ENCODE assay signal across 22 mouse cellular contexts in genomic region chr13:99558216-99558906, GRCm38 (mm10). TPM values are rescaled to one million over a fixed set of nuclear protein-coding genes. Genes with fewer than 3 reads are reported as not detected.
DNase-seq lines count a peak whose midpoint lies in the region; ATAC-seq and TF ChIP-seq lines count a peak whose summit lies in the region.
"Had no signal": no experiment of that assay in that cellular context is flagged by ENCODE, and none has a peak within 500 bp of the region (broad histone marks: within the 10 kb centered on the region; RNA-seq: fewer than 3 reads in every experiment).

No protein-coding gene starts in this region.

- peaks cover 16% of the 10 kb centered on the region for H3K4me1 ChIP-seq in heart, embryonic 13.5 days
- peaks cover 29% of the 10 kb centered on the region for H3K4me1 ChIP-seq in midbrain, embryonic 13.5 days (replicated peaks)
- peaks cover 17% of the 10 kb centered on the region for H3K4me1 ChIP-seq in midbrain, embryonic 16.5 days (ENCODE audit: control insufficient read depth, insufficient read depth, low read length)
- no peaks in the 10 kb centered on the region for H3K4me1 ChIP-seq in intestine, embryonic 14.5 days (replicated peaks; ENCODE audit: control insufficient read depth, insufficient read depth, low read length)
- no peaks in the 10 kb centered on the region for H3K4me1 ChIP-seq in stomach, embryonic 15.5 days
- no peaks in the 10 kb centered on the region for H3K4me1 ChIP-seq in kidney, adult 2 months (ENCODE audit: control insufficient read depth, insufficient read depth, low read length)
- H3K4me1 ChIP-seq: megakaryocyte, embryonic 14.5 days had no signal

- H3K4me2 ChIP-seq in heart, embryonic 13.5 days = peak overlapping the region; percentile 6
- no peak overlapping the region for H3K4me2 ChIP-seq in midbrain, embryonic 13.5 days (replicated peaks)
- H3K4me2 ChIP-seq in midbrain, embryonic 16.5 days (ENCODE audit: low read length) = no peak overlapping the region
- H3K4me2 ChIP-seq in intestine, embryonic 14.5 days (ENCODE audit: low read length) = peak overlapping the region; percentile 35
- H3K4me2 ChIP-seq in stomach, embryonic 15.5 days = peak overlapping the region; percentile 5; the same call in 1 of the 2 replicates
- H3K4me2 ChIP-seq: forebrain, embryonic 12.5 days; neural tube, embryonic 13.5 days had no signal

- 57% methylated on average over 12 of the region's 12 CpGs for WGBS in heart, embryonic 13.5 days
- WGBS in midbrain, embryonic 13.5 days = 76% methylated on average over 12 of the region's 12 CpGs
- 75% methylated on average over 12 of the region's 12 CpGs for WGBS in midbrain, embryonic 16.5 days
- 65% methylated on average over 12 of the region's 12 CpGs for WGBS in intestine, embryonic 14.5 days
- WGBS in stomach, embryonic 15.5 days = 66% methylated on average over 12 of the region's 12 CpGs
- WGBS in kidney, adult 2 months = 76% methylated on average over 12 of the region's 12 CpGs

- DNase-seq in heart, postnatal 10 days = no peak
- DNase-seq in intestine, embryonic 14.5 days (ENCODE audit: low spot score) = no peak
- DNase-seq in cerebellum, adult 11 months = no peak
- DNase-seq in kidney, adult 2 months = no peak
- DNase-seq: adrenal gland, postnatal 10 days; cerebellum, postnatal 10 days; embryo, embryonic 11 days; heart, adult 2 months; heart, postnatal 36 days; liver; lung, postnatal 14 days; thymus, adult 2 months had no signal

- TF ChIP-seq POLR2A in kidney, adult 2 months (IDR thresholded peaks at IDR 0.05; ENCODE audit: low read depth, low read length) = no peak

- H3K36me3 ChIP-seq in heart, embryonic 13.5 days = no peaks in the 10 kb centered on the region
- H3K36me3 ChIP-seq in midbrain, embryonic 13.5 days = no peaks in the 10 kb centered on the region
- H3K36me3 ChIP-seq in midbrain, embryonic 16.5 days (ENCODE audit: control insufficient read depth, insufficient read depth, low read length) = no peaks in the 10 kb centered on the region
- H3K36me3 ChIP-seq in intestine, embryonic 14.5 days (ENCODE audit: control insufficient read depth, insufficient read depth, low read length) = no peaks in the 10 kb centered on the region
- H3K36me3 ChIP-seq in stomach, embryonic 15.5 days = no peaks in the 10 kb centered on the region
- H3K36me3 ChIP-seq in kidney, adult 2 months (ENCODE audit: control insufficient read depth, insufficient read depth, low read length) = no peaks in the 10 kb centered on the region
- H3K36me3 ChIP-seq: forebrain, embryonic 12.5 days; neural tube, embryonic 13.5 days had no signal

- H3K4me3 ChIP-seq in heart, embryonic 13.5 days = no peak overlapping the region
- H3K4me3 ChIP-seq in midbrain, embryonic 13.5 days (replicated peaks) = no peak overlapping the region
- H3K4me3 ChIP-seq in midbrain, embryonic 16.5 days (ENCODE audit: low read depth, low read length) = no peak overlapping the region
- 0 out of 2 replicates have a peak overlapping the region, but pooled peaks have one; percentile 10 for H3K4me3 ChIP-seq in intestine, embryonic 14.5 days (ENCODE audit: low read depth, low read length)
- no peak overlapping the region for H3K4me3 ChIP-seq in stomach, embryonic 15.5 days (replicated peaks)
- no peak overlapping the region for H3K4me3 ChIP-seq in kidney, adult 2 months (ENCODE audit: insufficient read depth, low read depth, low read length)
- H3K4me3 ChIP-seq: forebrain, embryonic 12.5 days; heart, adult 2 months; megakaryocyte, embryonic 14.5 days; neural tube, embryonic 13.5 days had no signal

- H3K9me3 ChIP-seq in heart, embryonic 13.5 days = no peaks in the 10 kb centered on the region
- no peaks in the 10 kb centered on the region for H3K9me3 ChIP-seq in midbrain, embryonic 13.5 days
- no peaks in the 10 kb centered on the region for H3K9me3 ChIP-seq in midbrain, embryonic 16.5 days (replicated peaks; ENCODE audit: control insufficient read depth, low read length, poor library complexity, severe bottlenecking)
- no peaks in the 10 kb centered on the region for H3K9me3 ChIP-seq in intestine, embryonic 14.5 days (ENCODE audit: control insufficient read depth, low read length)
- no peaks in the 10 kb centered on the region for H3K9me3 ChIP-seq in stomach, embryonic 15.5 days
- H3K9me3 ChIP-seq: forebrain, embryonic 12.5 days; neural tube, embryonic 13.5 days had no signal

- no peak for TF ChIP-seq CTCF in kidney, adult 2 months (conservative IDR thresholded peaks at IDR 0.05; ENCODE audit: insufficient read depth, insufficient read length, low read depth, low read length)

- H3K27me3 ChIP-seq in heart, embryonic 13.5 days (replicated peaks) = no peaks in the 10 kb centered on the region; the same call in 1 of the 2 replicates
- no peaks in the 10 kb centered on the region for H3K27me3 ChIP-seq in midbrain, embryonic 13.5 days
- H3K27me3 ChIP-seq in midbrain, embryonic 16.5 days (ENCODE audit: control insufficient read depth, insufficient read depth, low read depth, low read length) = no peaks in the 10 kb centered on the region
- no peaks in the 10 kb centered on the region for H3K27me3 ChIP-seq in intestine, embryonic 14.5 days (replicated peaks; ENCODE audit: control insufficient read depth, insufficient read depth, low read length)
- no peaks in the 10 kb centered on the region for H3K27me3 ChIP-seq in stomach, embryonic 15.5 days (replicated peaks)
- no peaks in the 10 kb centered on the region for H3K27me3 ChIP-seq in kidney, adult 2 months (replicated peaks; ENCODE audit: control insufficient read depth, insufficient read depth, low read length)
- H3K27me3 ChIP-seq: megakaryocyte, embryonic 14.5 days; neural tube, embryonic 13.5 days; Patski had no signal

- H3K27ac ChIP-seq in heart, embryonic 13.5 days (replicated peaks) = no peak overlapping the region
- no peak overlapping the region for H3K27ac ChIP-seq in midbrain, embryonic 13.5 days
- no peak overlapping the region for H3K27ac ChIP-seq in midbrain, embryonic 16.5 days (ENCODE audit: low read length)
- H3K27ac ChIP-seq in intestine, embryonic 14.5 days (ENCODE audit: low read depth) = no peak overlapping the region
- no peak overlapping the region for H3K27ac ChIP-seq in stomach, embryonic 15.5 days
- H3K27ac ChIP-seq in kidney, adult 2 months (ENCODE audit: insufficient read depth, low read depth, low read length) = no peak overlapping the region
- H3K27ac ChIP-seq: forebrain, embryonic 12.5 days; heart, adult 2 months; kidney, postnatal 0 days; neural tube, embryonic 13.5 days had no signal

- ATAC-seq in heart, embryonic 13.5 days (ENCODE audit: extremely low read depth, insufficient number of reproducible peaks, low FRiP score, low TSS enrichment) = no peak
- 0 out of 2 replicates have a peak, but pooled peaks have one; percentile 18 for ATAC-seq in midbrain, embryonic 13.5 days
- ATAC-seq in midbrain, embryonic 16.5 days = no peak
- peak; percentile 23; the same call in 1 of the 2 replicates for ATAC-seq in intestine, embryonic 14.5 days (replicated peaks; ENCODE audit: low FRiP score, low TSS enrichment, low read depth)
- 0 out of 2 replicates have a peak, but pooled peaks have one; percentile 39 for ATAC-seq in stomach, embryonic 15.5 days (ENCODE audit: insufficient read depth, low FRiP score, low read depth)
- ATAC-seq: activated CD4-positive, CD25-positive, alpha-beta regulatory T cell, adult 4 months; Patski had no signal

- no peak overlapping the region for H3K9ac ChIP-seq in heart, embryonic 13.5 days
- H3K9ac ChIP-seq in midbrain, embryonic 13.5 days (replicated peaks) = no peak overlapping the region
- no peak overlapping the region for H3K9ac ChIP-seq in midbrain, embryonic 16.5 days (ENCODE audit: low read depth, low read length)
- no peak overlapping the region for H3K9ac ChIP-seq in intestine, embryonic 14.5 days (ENCODE audit: low read length)
- no peak overlapping the region for H3K9ac ChIP-seq in stomach, embryonic 15.5 days
- H3K9ac ChIP-seq: forebrain, embryonic 12.5 days; neural tube, embryonic 13.5 days had no signal

- intact Hi-C loops in heart, postnatal 10 days (cut with DNase I) = no loop called here

RNA-seq across cellular contexts. Expression of gene Map1b, which starts 42.0 kb away (rescaled TPM):
- polyA plus RNA-seq in heart, embryonic 13.5 days (2015; fragmentation: Nextera tagmentation; extraction: Ambion mirVana) = 111 and 116 TPM in 2 replicates
- 10 to 100 TPM; 36.4 to 36.5 TPM for total RNA-seq in heart, postnatal 10 days (2021)
- polyA plus RNA-seq in midbrain, embryonic 13.5 days (2015; fragmentation: Nextera tagmentation; extraction: Ambion mirVana) = 2,051 and 2,103 TPM in 2 replicates
- polyA plus RNA-seq in midbrain, embryonic 16.5 days (2015; fragmentation: Nextera tagmentation; extraction: Ambion mirVana) = 1,966 and 2,233 TPM in 2 replicates
- 167 and 173 TPM in 2 replicates for polyA plus RNA-seq in intestine, embryonic 14.5 days (2014; fragmentation: Nextera tagmentation; extraction: Ambion mirVana)
- 131 and 137 TPM in 2 replicates for polyA plus RNA-seq in stomach, embryonic 15.5 days (2015; fragmentation: Nextera tagmentation; extraction: Ambion mirVana)
- polyA plus RNA-seq in kidney, adult 2 months (2012; rRNA removed) = 0.98 and 1.3 TPM in 2 replicates

Comparison
In these comparisons a context has a peak if more than half of its experiments do, and no peak if none do; other contexts are left out.
1. ATAC-seq: peak in midbrain, embryonic 13.5 days (single experiment), intestine, embryonic 14.5 days (single experiment) and stomach, embryonic 15.5 days (single experiment); none in heart, embryonic 13.5 days (single experiment) and midbrain, embryonic 16.5 days (single experiment).
2. H3K4me2 ChIP-seq: peak in heart, embryonic 13.5 days (single experiment), intestine, embryonic 14.5 days (single experiment) and stomach, embryonic 15.5 days (single experiment); none in midbrain, embryonic 13.5 days (single experiment) and midbrain, embryonic 16.5 days (single experiment).
3. RNA of gene Map1b, which starts 42.0 kb away (polyA plus RNA-seq): 2,051 to 2,103 TPM in midbrain, embryonic 13.5 days, 1,966 to 2,233 TPM in midbrain, embryonic 16.5 days, 167 to 173 TPM in intestine, embryonic 14.5 days, 131 to 137 TPM in stomach, embryonic 15.5 days and 111 to 116 TPM in heart, embryonic 13.5 days; 0.98 to 1.3 TPM in kidney, adult 2 months; every median in the first group is over 10 times any median in the second.